Mouse (Mus musculus) layer of hippocampus, adult 2 months (tissue): ENCODE data around the gene 4930524N10Rik. TPM values are rescaled to one million over a fixed set of nuclear protein-coding genes. Genes with fewer than 3 reads are reported as not detected.

Source experiments
- DNase-seq, 2 experiments: peaks; one replicate each; pipeline ENCODE4 v3.0.0; 2022; ENCODE audit warnings: low spot score in 2 of 2
- H3K27ac ChIP-seq: fragments of 200-600 bp; 2 replicates; pipeline ENCODE4 v1.8.1; 2022
- H3K4me3 ChIP-seq: fragments of 200-600 bp; 2 replicates; pipeline ENCODE4 v1.8.1; 2022; ENCODE audit warnings: mild to moderate bottlenecking
- CTCF ChIP-seq: fragments of 200-600 bp; conservative IDR thresholded peaks from 2 replicates; pipeline ENCODE4 v1.8.1; 2022; ENCODE audit warnings: antibody characterized with exemption, mild to moderate bottlenecking, moderate library complexity
- long read RNA-seq, 2 experiments: library from polyadenylated mRNA; stranded (forward); transcript quantifications; one replicate each; pipeline ENCODE4 v2.0.0; 2021; ENCODE audit warnings: borderline mapping rate in 2 of 2
- total RNA-seq, 2 experiments: library from RNA; stranded (reverse); gene quantifications; 2 replicates each; pipeline ENCODE4 v1.2.3; 2021

Gene 4930524N10Rik
- total RNA-seq, result not detected
- long read RNA-seq, experiment 1, result 0 reads
- long read RNA-seq, experiment 2, result 0 reads

- Histone ChIP-seq H3K4me3 (no peak within 1 kb of the TSS), H3K27ac (no peak within 1 kb of the TSS)
- no peak for DNase-seq
- TF ChIP-seq CTCF, result no peak
Observed at GRCm38 (mm10) chrX:154343292-154343691, at the start of gene 4930524N10Rik. 4930524N10Rik (minus strand) TSS chrX:154343392.

DNA sequence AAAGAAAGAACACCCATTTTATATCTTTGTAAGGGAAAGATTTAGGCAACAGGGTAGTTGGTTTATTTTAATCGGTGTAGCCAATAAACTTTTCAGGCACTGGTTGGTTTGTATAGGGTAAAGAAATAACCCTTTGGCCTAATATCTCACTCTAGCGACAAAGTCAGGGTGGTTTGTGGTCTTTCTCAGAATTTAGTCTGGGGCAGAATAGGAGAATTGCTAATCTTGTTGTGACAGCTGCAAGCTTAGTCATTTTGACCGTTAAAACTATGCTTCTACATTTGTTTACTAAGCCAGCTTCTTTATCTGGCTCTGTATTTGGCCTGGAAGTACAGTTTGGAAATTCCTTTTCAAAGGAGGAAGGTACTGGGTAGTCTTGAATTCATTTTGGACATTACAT is 6.8 kb upstream of the 4930524N10Rik start:
- H3K27ac ChIP-seq, result no peak overlapping the region
- no peak overlapping the region for H3K4me3 ChIP-seq
- no peak for DNase-seq
- no peak for TF ChIP-seq CTCF

- no peak for TF ChIP-seq CTCF
- Histone ChIP-seq H3K27ac (no peak overlapping the region), H3K4me3 (no peak overlapping the region)
- no peak for DNase-seq
Observed at GRCm38 (mm10) chrX:154349302-154350041, 6.3 kb upstream of the 4930524N10Rik start.

DNA sequence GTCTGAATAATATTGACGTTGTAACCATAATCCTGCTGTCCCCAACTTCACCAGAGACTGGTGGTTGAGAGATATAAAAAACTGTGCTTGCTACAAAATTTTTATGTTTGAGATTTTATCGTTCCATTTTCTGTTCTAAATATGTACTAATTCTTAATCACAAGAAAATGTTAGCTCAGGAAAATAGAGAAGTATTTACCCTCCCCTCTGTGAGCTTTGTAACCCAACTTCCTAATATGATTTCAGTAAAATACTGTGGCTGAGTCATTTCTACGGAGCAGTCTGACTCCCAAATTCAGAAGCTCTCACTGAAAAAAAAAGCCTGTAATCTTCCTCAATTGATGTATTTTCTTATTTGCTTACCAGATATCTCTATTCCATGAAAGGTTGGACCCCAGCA is 4.7 kb upstream of the 4930524N10Rik start:
- Histone ChIP-seq H3K4me3 (no peak overlapping the region), H3K27ac (no peak overlapping the region)
- no peak for TF ChIP-seq CTCF
- DNase-seq, result no peak

Other genes with a start within 250 kb of the 4930524N10Rik start
- not detected for gene Gm15140, start 222.7 kb downstream of the 4930524N10Rik start, total RNA-seq
- gene Samt4, start 138.6 kb upstream of the 4930524N10Rik start, total RNA-seq, result not detected
- not detected for gene Samt2, start 236.0 kb upstream of the 4930524N10Rik start, total RNA-seq